Mouse (Mus musculus) spleen, adult 2 months (tissue): Measurements from ENCODE around the gene Nek9. TPM values are rescaled to one million over a fixed set of nuclear protein-coding genes. Genes with fewer than 3 reads are reported as not detected.

ENCODE experiments used
- DNase-seq, 2 experiments: peaks; one replicate each; pipeline versions ENCODE4 v3.0.0 to v3.0.0-alpha.2; 2012 to 2021; ENCODE audit warnings: low spot score in 2 of 2, low read depth in 1 of 2
- H3K27ac ChIP-seq: fragments of 200-500 bp; 2 replicates; pipeline ENCODE4 v1.5.1; 2012; ENCODE audit warnings: low read length, inconsistent platforms; ENCODE audit not compliant: insufficient read depth
- H3K27me3 ChIP-seq: fragments of 200-500 bp; 2 replicates; pipeline ENCODE4 v1.6.1; 2012; ENCODE audit warnings: mild to moderate bottlenecking, moderate library complexity, low read length, inconsistent platforms; ENCODE audit not compliant: control insufficient read depth, insufficient read depth
- H3K36me3 ChIP-seq: fragments of 200-500 bp; 2 replicates; pipeline ENCODE4 v1.6.1; 2012; ENCODE audit warnings: mild to moderate bottlenecking, low read length, inconsistent platforms; ENCODE audit not compliant: control insufficient read depth, insufficient read depth
- H3K4me1 ChIP-seq: fragments of 200-500 bp; 2 replicates; pipeline ENCODE4 v1.6.1; 2011; ENCODE audit warnings: inconsistent platforms; ENCODE audit not compliant: control insufficient read depth, insufficient read depth, insufficient read length
- H3K4me3 ChIP-seq: fragments of 200-500 bp; 2 replicates; pipeline ENCODE4 v1.5.1; 2011; ENCODE audit warnings: mild to moderate bottlenecking, inconsistent platforms; ENCODE audit not compliant: insufficient read depth, insufficient read length; ENCODE audit errors: extremely low read depth
- CTCF ChIP-seq: fragments of 200-500 bp; IDR thresholded peaks from 2 replicates; pipeline ENCODE4 v1.5.1; 2011; ENCODE audit warnings: mild to moderate bottlenecking, inconsistent platforms; ENCODE audit not compliant: insufficient read depth, insufficient read length, insufficient replicate concordance; ENCODE audit errors: extremely low read depth
- POLR2A ChIP-seq: fragments of 200-500 bp; IDR thresholded peaks from 2 replicates; pipeline ENCODE4 v1.6.1; 2011; ENCODE audit warnings: low read depth, low read length, inconsistent platforms
- WGBS: fragments of 180-500 bp; shearing (Covaris S2); methylation state at CpG from one replicate; pipeline ENCODE4 v1.1.7; 2018; 5-methylcytosine and 5-hydroxymethylcytosine counted together
- polyA plus RNA-seq: library from polyadenylated mRNA; depleted of rRNA; stranded (reverse); fragments of >200 nt; gene quantifications from 2 replicates; pipeline ENCODE4 v1.2.3, GENCODE M21; 2012

Nek9 gene
- polyA plus RNA-seq, 1 experiment = 18.7 TPM

DNA sequence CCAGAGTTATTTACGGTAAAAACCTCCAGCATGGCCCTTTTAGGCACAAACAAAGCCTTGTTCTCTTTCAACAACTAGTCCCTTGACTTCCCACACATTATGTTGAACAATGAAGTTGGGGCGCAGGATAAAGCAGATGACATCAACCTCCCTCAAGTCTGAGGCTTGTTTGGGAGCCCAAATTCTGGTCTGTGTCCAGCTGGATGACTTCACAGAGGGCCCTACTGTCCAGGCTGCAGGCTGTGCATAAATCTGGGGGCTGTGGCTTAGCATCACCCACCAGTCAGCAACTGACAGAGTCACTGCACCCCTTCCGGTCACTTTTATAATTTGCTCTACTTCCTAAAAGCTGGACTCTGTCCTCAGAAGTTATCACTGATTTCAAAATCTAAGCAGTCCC, 27.1 kb upstream of the Nek9 start:
- Histone ChIP-seq H3K4me1 (peaks cover 4% of the 10 kb centered on the region), H3K4me3 (no peak overlapping the region), H3K27ac (no peak overlapping the region), H3K36me3 (no peaks in the 10 kb centered on the region), H3K27me3 (no peaks in the 10 kb centered on the region)
- 75% methylated on average over 3 of the region's 3 CpGs for WGBS
- DNase-seq = no peak
- TF ChIP-seq CTCF (no peak), POLR2A (no peak)

- no peak for TF ChIP-seq POLR2A
- no peak for TF ChIP-seq CTCF
- H3K36me3 ChIP-seq = no peaks in the 10 kb centered on the region
- no peak overlapping the region for H3K27ac ChIP-seq
- DNase-seq = no peak
- WGBS = 55% methylated on average over 4 of the region's 4 CpGs
- no peaks in the 10 kb centered on the region for H3K27me3 ChIP-seq
- no peak overlapping the region for H3K4me3 ChIP-seq
- H3K4me1 ChIP-seq = peaks cover 4% of the 10 kb centered on the region; the same call in 1 of the 2 replicates
Observed at GRCm38 (mm10) chr12:85362510-85362909, 23.3 kb upstream of the Nek9 start.

- Histone ChIP-seq H3K4me1 (peaks cover 4% of the 10 kb centered on the region; the same call in 1 of the 2 replicates), H3K27ac (no peak overlapping the region), H3K4me3 (no peak overlapping the region), H3K36me3 (no peaks in the 10 kb centered on the region), H3K27me3 (no peaks in the 10 kb centered on the region)
- TF ChIP-seq CTCF (no peak), POLR2A (no peak)
- no peak for DNase-seq
Observed at GRCm38 (mm10) chr12:85361580-85361979, 22.4 kb upstream of the Nek9 start.

- no peak overlapping the region for H3K27ac ChIP-seq
- peaks cover 2% of the 10 kb centered on the region; the same call in 1 of the 2 replicates for H3K4me1 ChIP-seq
- no peak for TF ChIP-seq CTCF
- TF ChIP-seq POLR2A = no peak
- DNase-seq = no peak
- H3K36me3 ChIP-seq = no peaks in the 10 kb centered on the region
- no peak overlapping the region for H3K4me3 ChIP-seq
- H3K27me3 ChIP-seq = no peaks in the 10 kb centered on the region
- WGBS = 93% methylated on average over 3 of the region's 3 CpGs
Observed at GRCm38 (mm10) chr12:85361165-85361564, 22.0 kb upstream of the Nek9 start.

GRCm38 (mm10) chr12:85354061-85354460, 14.9 kb upstream of the Nek9 start:
- no peak for TF ChIP-seq CTCF
- TF ChIP-seq POLR2A = no peak
- H3K27me3 ChIP-seq = no peaks in the 10 kb centered on the region
- no peak overlapping the region for H3K4me3 ChIP-seq
- H3K36me3 ChIP-seq = peaks cover 11% of the 10 kb centered on the region
- no peak for DNase-seq
- H3K27ac ChIP-seq = no peak overlapping the region
- no peaks in the 10 kb centered on the region for H3K4me1 ChIP-seq
- 87% methylated on average over 3 of the region's 3 CpGs for WGBS

DNA sequence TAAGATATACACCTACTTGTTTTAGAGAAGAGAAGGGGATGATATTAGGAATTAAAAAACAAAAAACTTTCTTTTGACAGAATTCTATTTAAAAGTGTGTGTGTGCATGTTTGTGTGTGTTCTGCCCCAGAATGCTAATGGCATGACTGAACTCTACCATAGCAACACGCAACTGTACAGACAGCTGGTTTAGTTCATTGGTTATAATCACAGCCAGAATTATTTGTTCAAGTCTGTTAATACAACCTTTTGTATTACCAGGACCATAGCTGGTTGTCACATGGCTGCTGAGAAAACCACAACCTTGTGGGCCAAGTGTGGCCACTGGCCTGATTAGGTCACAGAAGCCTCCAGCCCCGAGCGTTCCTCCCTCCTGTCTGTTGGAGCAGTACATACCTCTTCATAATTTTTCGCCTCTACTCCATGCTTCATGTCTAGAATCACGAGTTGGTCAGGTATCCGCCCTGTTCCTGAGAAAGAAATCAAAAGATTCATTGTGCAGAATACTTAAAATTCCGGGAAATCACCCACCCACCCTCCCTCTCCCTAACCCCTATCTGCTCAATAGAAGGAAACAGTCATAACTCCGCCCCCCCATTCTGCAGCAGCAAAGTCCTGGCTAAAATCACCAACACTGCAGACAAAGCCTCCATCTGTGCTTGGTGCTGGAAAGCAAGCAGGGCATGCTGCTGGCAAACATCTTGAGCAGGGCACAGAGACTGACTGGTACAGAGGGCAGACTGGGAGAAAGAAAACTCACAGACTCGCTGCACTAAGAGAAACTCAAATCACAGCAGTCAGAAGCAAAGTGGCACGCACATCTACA, 11.5 kb upstream of the Nek9 start:
- no peak overlapping the region; the same call in 1 of the 2 replicates for H3K27ac ChIP-seq
- H3K4me3 ChIP-seq = no peak overlapping the region
- H3K36me3 ChIP-seq = peaks cover 13% of the 10 kb centered on the region
- WGBS = 85% methylated on average over 10 of the region's 10 CpGs
- DNase-seq = no peak
- no peaks in the 10 kb centered on the region for H3K27me3 ChIP-seq
- no peaks in the 10 kb centered on the region for H3K4me1 ChIP-seq
- TF ChIP-seq POLR2A = no peak
- no peak for TF ChIP-seq CTCF

GRCm38 (mm10) chr12:85348338-85348737, 9.2 kb upstream of the Nek9 start:
- Histone ChIP-seq H3K4me1 (peaks cover 5% of the 10 kb centered on the region; the same call in 1 of the 2 replicates), H3K36me3 (peaks cover 9% of the 10 kb centered on the region), H3K27ac (no peak overlapping the region; the same call in 1 of the 2 replicates), H3K4me3 (no peak overlapping the region), H3K27me3 (no peaks in the 10 kb centered on the region)
- WGBS = 64% methylated on average over 6 of the region's 6 CpGs
- DNase-seq = no peak
- TF ChIP-seq POLR2A (no peak), CTCF (no peak)
